Mouse (Mus musculus) heart, adult 2 months (tissue): ENCODE measurements around the gene Rmnd5a. TPM values are rescaled to one million over a fixed set of nuclear protein-coding genes. Genes with fewer than 3 reads are reported as not detected.
"Not testable (repeated sequence)": the region's sequence is repeated elsewhere in the genome, so short reads cannot be mapped to it uniquely, and the experiment has no call there.

ENCODE experiments used
- DNase-seq, 2 experiments: peaks; one replicate each; pipeline ENCODE4 v3.0.0; 2021
- H3K27ac ChIP-seq: fragments of 200-600 bp; 2 replicates; pipeline ENCODE4 v1.8.1; 2022
- H3K27me3 ChIP-seq: fragments of 200-500 bp; 2 replicates; pipeline ENCODE4 v1.6.1; 2012; ENCODE audit warnings: mild to moderate bottlenecking, low read length, inconsistent platforms, mixed read lengths; ENCODE audit not compliant: control insufficient read depth, insufficient read depth
- H3K36me3 ChIP-seq: fragments of 200-500 bp; 2 replicates; pipeline ENCODE4 v1.6.1; 2012; ENCODE audit warnings: low read length, inconsistent platforms; ENCODE audit not compliant: control insufficient read depth, insufficient read depth
- H3K4me1 ChIP-seq: fragments of 200-500 bp; 2 replicates; pipeline ENCODE4 v1.6.1; 2011; ENCODE audit warnings: low read length; ENCODE audit not compliant: control insufficient read depth, insufficient read depth
- H3K4me3 ChIP-seq: fragments of 200-600 bp; 2 replicates; pipeline ENCODE4 v1.8.1; 2022
- H3K79me2 ChIP-seq: fragments of 200-500 bp; replicated peaks from 2 replicates; pipeline ENCODE4 v1.6.1; 2012; ENCODE audit warnings: mild to moderate bottlenecking, inconsistent platforms, low read length, moderate library complexity, mixed read lengths; ENCODE audit not compliant: control insufficient read depth, insufficient read depth
- H3K9ac ChIP-seq: fragments of 200-500 bp; 2 replicates; pipeline ENCODE4 v1.6.1; 2012; ENCODE audit warnings: low read depth, mild to moderate bottlenecking, control low read depth, inconsistent platforms, low read length, mixed read lengths
- CTCF ChIP-seq: fragments of 200-600 bp; IDR thresholded peaks from 2 replicates; pipeline ENCODE4 v1.8.1; 2022; ENCODE audit warnings: antibody characterized with exemption, mild to moderate bottlenecking, moderate library complexity
- EP300 ChIP-seq: fragments of 200-500 bp; IDR thresholded peaks from 2 replicates; pipeline ENCODE4 v1.6.1; 2011; ENCODE audit warnings: low read depth, low read length, control low read depth; ENCODE audit not compliant: insufficient read depth
- POLR2A ChIP-seq: fragments of 200-500 bp; IDR thresholded peaks from 2 replicates; pipeline ENCODE4 v1.6.1; 2011; ENCODE audit warnings: mild to moderate bottlenecking, low read depth, low read length, control low read depth; ENCODE audit not compliant: insufficient read depth
- WGBS: fragments of 180-500 bp; shearing (Covaris S2); methylation state at CpG from one replicate; pipeline ENCODE4 v1.1.7; 2018; 5-methylcytosine and 5-hydroxymethylcytosine counted together
- intact Hi-C: fragments of 180-260 bp; cut with DNase I; formaldehyde crosslinking; loops from one replicate; pipeline ENCODE4 v1.15.1; 2025
- polyA plus RNA-seq: library from polyadenylated mRNA; depleted of rRNA; stranded (reverse); fragments of >200 nt; gene quantifications from 2 replicates; pipeline ENCODE4 v1.2.3, GENCODE M21; 2012
- total RNA-seq, 2 experiments: library from RNA; stranded (reverse); gene quantifications; 2 replicates each; pipeline ENCODE4 v1.2.3; 2021

Gene Rmnd5a
- total and polyA plus RNA-seq, 3 experiments: 28.2 to 78.1 (median 67.6) TPM

GRCm38 (mm10) chr6:71480136-71480535, 39.7 kb upstream of the Rmnd5a start:
- Histone ChIP-seq H3K27ac (no peak overlapping the region), H3K9ac (no peak overlapping the region), H3K4me3 (no peak overlapping the region), H3K36me3 (no peaks in the 10 kb centered on the region), H3K4me1 (no peaks in the 10 kb centered on the region), H3K27me3 (no peaks in the 10 kb centered on the region), H3K79me2 (no peaks in the 10 kb centered on the region)
- TF ChIP-seq EP300: no peak
- intact Hi-C loops: no loop called here
- WGBS: 94% methylated on average over 1 of the region's 1 CpGs
- no peak for DNase-seq

GRCm38 (mm10) chr6:71479588-71479987, 39.2 kb upstream of the Rmnd5a start:
- H3K27ac ChIP-seq, H3K36me3 ChIP-seq, intact Hi-C loops, H3K27me3 ChIP-seq, H3K79me2 ChIP-seq, H3K4me3 ChIP-seq, DNase-seq, H3K9ac ChIP-seq, H3K4me1 ChIP-seq: not testable (repeated sequence)
- 81% methylated on average over 2 of the region's 2 CpGs for WGBS

DNA sequence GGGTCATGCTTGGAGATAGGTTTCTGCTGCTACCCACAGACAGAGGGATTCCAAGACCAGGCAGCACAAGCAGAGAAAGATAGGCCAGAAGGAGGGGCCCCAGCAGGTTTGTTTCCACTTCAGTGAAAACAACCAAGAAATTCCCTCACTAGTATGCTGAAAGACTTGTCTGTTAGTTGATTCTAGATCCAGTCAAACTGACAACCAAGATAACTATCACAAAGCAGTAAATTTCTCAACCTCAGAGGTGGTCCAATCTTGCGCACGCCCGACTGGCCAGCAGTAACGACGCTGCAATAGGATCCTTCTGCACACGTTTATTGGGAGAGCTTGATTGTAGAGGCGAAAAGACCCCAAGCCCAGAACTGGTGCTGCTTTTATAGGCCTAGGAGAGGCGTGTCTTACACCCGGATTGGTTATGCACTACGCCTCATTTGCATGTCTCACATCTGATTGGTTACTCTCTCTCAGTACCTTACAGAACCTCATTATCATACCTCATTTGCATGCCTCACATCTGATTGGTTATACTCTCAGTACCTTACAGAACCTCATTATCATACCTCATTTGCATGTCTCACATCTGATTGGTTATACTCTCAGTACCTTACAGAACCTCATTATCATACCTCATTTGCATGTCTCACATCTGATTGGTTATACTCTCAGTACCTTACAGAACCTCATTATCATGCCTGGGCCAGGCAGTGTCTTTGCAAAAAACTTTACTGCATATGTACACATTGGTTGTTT, 38.6 kb upstream of the Rmnd5a start:
- H3K4me1 ChIP-seq, H3K9ac ChIP-seq, DNase-seq, H3K4me3 ChIP-seq, intact Hi-C loops, H3K36me3 ChIP-seq, H3K27ac ChIP-seq, H3K27me3 ChIP-seq, H3K79me2 ChIP-seq: not testable (repeated sequence)
- 98% methylated on average over 10 of the region's 10 CpGs for WGBS

GRCm38 (mm10) chr6:71476783-71477182, 36.3 kb upstream of the Rmnd5a start:
- Histone ChIP-seq H3K79me2 (no peaks in the 10 kb centered on the region), H3K4me3 (no peak overlapping the region), H3K9ac (no peak overlapping the region), H3K36me3 (no peaks in the 10 kb centered on the region), H3K27ac (no peak overlapping the region), H3K27me3 (no peaks in the 10 kb centered on the region), H3K4me1 (no peaks in the 10 kb centered on the region)
- DNase-seq: no peak
- TF ChIP-seq EP300 (no peak), POLR2A (no peak), CTCF (no peak)
- intact Hi-C loops: no loop called here
- 63% methylated on average over 5 of the region's 5 CpGs for WGBS

- Histone ChIP-seq H3K27ac (no peak overlapping the region), H3K9ac (no peak overlapping the region), H3K27me3 (no peaks in the 10 kb centered on the region), H3K79me2 (no peaks in the 10 kb centered on the region), H3K36me3 (no peaks in the 10 kb centered on the region), H3K4me3 (no peak overlapping the region), H3K4me1 (no peaks in the 10 kb centered on the region)
- TF ChIP-seq POLR2A: no peak
- TF ChIP-seq EP300: no peak
- WGBS: 90% methylated on average over 3 of the region's 3 CpGs
- no peak for DNase-seq
- intact Hi-C loops: no loop called here
Measured at GRCm38 (mm10) chr6:71475604-71476003, 35.2 kb upstream of the Rmnd5a start.

DNA sequence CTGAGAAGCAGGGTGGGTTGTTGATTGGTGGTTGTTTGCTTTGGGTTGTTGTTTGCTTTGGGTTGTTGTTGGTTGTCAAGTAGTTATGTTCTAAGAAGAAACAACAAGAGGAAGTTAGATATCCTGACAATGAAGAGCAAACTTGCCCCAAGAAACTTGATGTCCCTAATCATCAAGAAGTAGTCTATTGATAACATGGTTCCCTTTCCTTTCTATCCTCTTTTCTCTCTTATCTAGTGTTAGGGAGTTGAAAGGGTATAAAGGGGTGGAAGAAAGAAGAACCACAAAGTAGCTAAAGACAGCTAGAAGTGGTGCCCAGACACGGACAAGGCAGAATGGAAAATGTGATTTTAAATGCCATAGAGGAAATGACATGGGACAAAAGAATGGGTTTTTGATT, 32.3 kb upstream of the Rmnd5a start:
- no peaks in the 10 kb centered on the region for H3K27me3 ChIP-seq
- intact Hi-C loops: no loop called here
- no peak overlapping the region for H3K9ac ChIP-seq
- H3K27ac ChIP-seq: no peak overlapping the region
- TF ChIP-seq CTCF: no peak
- TF ChIP-seq EP300: no peak
- no peak for TF ChIP-seq POLR2A
- 45% methylated on average over 1 of the region's 1 CpGs for WGBS
- DNase-seq: no peak
- H3K4me3 ChIP-seq: no peak overlapping the region
- H3K36me3 ChIP-seq: no peaks in the 10 kb centered on the region
- H3K79me2 ChIP-seq: no peaks in the 10 kb centered on the region
- H3K4me1 ChIP-seq: no peaks in the 10 kb centered on the region
